Mouse (Mus musculus) hindbrain, embryonic 14.5 days (tissue): ENCODE data around the gene Slc26a3. TPM values are rescaled to one million over a fixed set of nuclear protein-coding genes. Genes with fewer than 3 reads are reported as not detected.
A peak's percentile ranks its signal among the peaks of the same experiment; 100 is the strongest.

Experiments used
- ATAC-seq: fragments of 200-750 bp; cut with Nextera tagmentation; 2 replicates; pipeline ENCODE4 v1.8.0; 2017; ENCODE audit warnings: moderate number of reproducible peaks, mild to moderate bottlenecking, moderate TSS enrichment, moderate library complexity; ENCODE audit not compliant: low FRiP score
- DNase-seq: peaks from one replicate; pipeline ENCODE4 v3.0.0-alpha.2; 2015; ENCODE audit warnings: low spot score
- H3K27ac ChIP-seq: fragments of 300-500 bp; sonication (generic); 2 replicates; pipeline ENCODE4 v1.5.1; 2014; ENCODE audit warnings: mild to moderate bottlenecking, moderate library complexity
- H3K27me3 ChIP-seq: fragments of 300-500 bp; sonication (generic); 2 replicates; pipeline ENCODE4 v1.6.1; 2014; ENCODE audit warnings: mild to moderate bottlenecking, low read length, mixed read lengths; ENCODE audit not compliant: control insufficient read depth, insufficient read depth
- H3K36me3 ChIP-seq: fragments of 300-500 bp; sonication (generic); replicated peaks from 2 replicates; pipeline ENCODE4 v1.6.1; 2014; ENCODE audit not compliant: control insufficient read depth, insufficient read depth
- H3K4me1 ChIP-seq: fragments of 300-500 bp; sonication (generic); replicated peaks from 2 replicates; pipeline ENCODE4 v1.6.1; 2014; ENCODE audit warnings: antibody characterized with exemption, low read length, mixed read lengths; ENCODE audit not compliant: control insufficient read depth, insufficient read depth
- H3K4me2 ChIP-seq: fragments of 300-500 bp; sonication (generic); replicated peaks from 2 replicates; pipeline ENCODE4 v1.6.1; 2014; ENCODE audit warnings: mild to moderate bottlenecking, moderate library complexity
- H3K4me3 ChIP-seq: fragments of 300-500 bp; sonication (generic); replicated peaks from 2 replicates; pipeline ENCODE4 v1.5.1; 2014; ENCODE audit warnings: mild to moderate bottlenecking, low read length
- H3K9ac ChIP-seq: fragments of 300-500 bp; sonication (generic); 2 replicates; pipeline ENCODE4 v1.6.1; 2014
- H3K9me3 ChIP-seq: fragments of 300-500 bp; sonication (generic); 2 replicates; pipeline ENCODE4 v1.6.1; 2016; ENCODE audit warnings: low read length; ENCODE audit not compliant: control insufficient read depth
- WGBS: fragments of 180-500 bp; shearing (Covaris S2); extraction: QIAGEN DNeasy Blood & Tissue Kit; methylation state at CpG from one replicate; pipeline ENCODE4 v1.1.7; 2014; 5-methylcytosine and 5-hydroxymethylcytosine counted together
- polyA plus RNA-seq: library from polyadenylated mRNA; unstranded; fragments of >200 nt; fragmentation: Nextera tagmentation; extraction: Ambion mirVana; gene quantifications from 2 replicates; pipeline ENCODE4 v1.2.1, GENCODE M21; 2014

The Slc26a3 gene
- not detected in 2 replicates for polyA plus RNA-seq

GRCm38 (mm10) chr12:31390571-31390970 is at the start of gene Slc26a3:
Slc26a3 (plus strand) TSS chr12:31390871.
- no peaks in the 10 kb centered on the region for H3K9me3 ChIP-seq
- H3K27ac ChIP-seq, result no peak within 1 kb of the TSS
- no peaks in the 10 kb centered on the region for H3K4me1 ChIP-seq
- 85% methylated on average over 3 of the region's 3 CpGs for WGBS
- H3K4me2 ChIP-seq, result no peak within 1 kb of the TSS
- no peak within 1 kb of the TSS for H3K4me3 ChIP-seq
- DNase-seq (no peak), ATAC-seq (no peak)
- no peaks in the 10 kb centered on the region for H3K27me3 ChIP-seq
- no peaks in the 10 kb centered on the region for H3K36me3 ChIP-seq
- no peak within 1 kb of the TSS for H3K9ac ChIP-seq

- Histone ChIP-seq H3K4me3 (peak overlapping the region; percentile 88), H3K9ac (peak overlapping the region; percentile 93), H3K9me3 (no peaks in the 10 kb centered on the region), H3K4me1 (peaks cover 12% of the 10 kb centered on the region), H3K36me3 (peaks cover 23% of the 10 kb centered on the region), H3K4me2 (peak overlapping the region; percentile 90), H3K27me3 (no peaks in the 10 kb centered on the region), H3K27ac (no peak overlapping the region)
- ATAC-seq (no peak), DNase-seq (no peak)
- WGBS, result 29% methylated on average over 15 of the region's 15 CpGs
Measured at GRCm38 (mm10) chr12:31350191-31350943, 40.3 kb upstream of the Slc26a3 start.

GRCm38 (mm10) chr12:31350944-31351928 is 39.4 kb upstream of the Slc26a3 start, which contains the start of gene Dld:
Dld (minus strand) TSS chr12:31351453.
- Histone ChIP-seq H3K9me3 (no peaks in the 10 kb centered on the region), H3K27me3 (no peaks in the 10 kb centered on the region), H3K4me1 (peaks cover 12% of the 10 kb centered on the region), H3K4me2 (peak within 1 kb of the TSS; percentile 90), H3K27ac (peak within 1 kb of the TSS; percentile 78), H3K36me3 (peaks cover 23% of the 10 kb centered on the region), H3K9ac (peak within 1 kb of the TSS; percentile 93), H3K4me3 (peak within 1 kb of the TSS; percentile 88)
- ATAC-seq (peak; percentile 100), DNase-seq (peak; percentile 97)
- WGBS, result 5% methylated on average over 66 of the region's 66 CpGs

- Histone ChIP-seq H3K36me3 (no peaks in the 10 kb centered on the region), H3K9ac (no peak overlapping the region), H3K27ac (no peak overlapping the region), H3K9me3 (no peaks in the 10 kb centered on the region), H3K4me2 (no peak overlapping the region), H3K4me1 (no peaks in the 10 kb centered on the region), H3K27me3 (no peaks in the 10 kb centered on the region), H3K4me3 (no peak overlapping the region)
- WGBS, result 54% methylated on average over 3 of the region's 3 CpGs
- ATAC-seq (no peak), DNase-seq (no peak)
Measured at GRCm38 (mm10) chr12:31366428-31366827, 24.2 kb upstream of the Slc26a3 start.

GRCm38 (mm10) chr12:31367721-31368120 is 22.9 kb upstream of the Slc26a3 start:
- no peak overlapping the region for H3K27ac ChIP-seq
- H3K9me3 ChIP-seq, result no peaks in the 10 kb centered on the region
- no peak overlapping the region for H3K9ac ChIP-seq
- no peaks in the 10 kb centered on the region for H3K27me3 ChIP-seq
- no peak overlapping the region for H3K4me2 ChIP-seq
- 83% methylated on average over 5 of the region's 5 CpGs for WGBS
- no peak overlapping the region for H3K4me3 ChIP-seq
- H3K4me1 ChIP-seq, result no peaks in the 10 kb centered on the region
- DNase-seq, result no peak
- no peaks in the 10 kb centered on the region for H3K36me3 ChIP-seq
- no peak for ATAC-seq

- WGBS, result 97% methylated on average over 1 of the region's 1 CpGs
- Histone ChIP-seq H3K9me3 (no peaks in the 10 kb centered on the region), H3K4me2 (no peak overlapping the region), H3K27me3 (no peaks in the 10 kb centered on the region), H3K36me3 (no peaks in the 10 kb centered on the region), H3K9ac (no peak overlapping the region), H3K27ac (no peak overlapping the region), H3K4me3 (no peak overlapping the region), H3K4me1 (no peaks in the 10 kb centered on the region)
- no peak for DNase-seq
- no peak for ATAC-seq
Measured at GRCm38 (mm10) chr12:31369118-31369517, 21.6 kb upstream of the Slc26a3 start.

- H3K9me3 ChIP-seq, result no peaks in the 10 kb centered on the region
- 91% methylated on average over 7 of the region's 7 CpGs for WGBS
- no peak overlapping the region for H3K27ac ChIP-seq
- H3K36me3 ChIP-seq, result no peaks in the 10 kb centered on the region
- ATAC-seq, result no peak
- no peaks in the 10 kb centered on the region for H3K4me1 ChIP-seq
- H3K4me3 ChIP-seq, result no peak overlapping the region
- DNase-seq, result no peak
- H3K4me2 ChIP-seq, result no peak overlapping the region
- H3K9ac ChIP-seq, result no peak overlapping the region
- no peaks in the 10 kb centered on the region for H3K27me3 ChIP-seq
Measured at GRCm38 (mm10) chr12:31369656-31370055, 21.0 kb upstream of the Slc26a3 start.

- peak; percentile 85 for ATAC-seq
- WGBS, result 35% methylated on average over 9 of the region's 9 CpGs
- peak overlapping the region; percentile 43 for H3K4me2 ChIP-seq
- no peak overlapping the region for H3K4me3 ChIP-seq
- no peaks in the 10 kb centered on the region for H3K9me3 ChIP-seq
- no peaks in the 10 kb centered on the region for H3K4me1 ChIP-seq
- 0 out of 2 replicates have a peak overlapping the region, but pooled peaks have one; percentile 40 for H3K9ac ChIP-seq
- peak; percentile 88 for DNase-seq
- H3K27ac ChIP-seq, result no peak overlapping the region
- H3K36me3 ChIP-seq, result no peaks in the 10 kb centered on the region
- no peaks in the 10 kb centered on the region for H3K27me3 ChIP-seq
Measured at GRCm38 (mm10) chr12:31374603-31375282, 15.9 kb upstream of the Slc26a3 start.

GRCm38 (mm10) chr12:31375283-31375615 is 15.4 kb upstream of the Slc26a3 start:
- WGBS, result 78% methylated on average over 4 of the region's 4 CpGs
- Histone ChIP-seq H3K9me3 (no peaks in the 10 kb centered on the region), H3K4me2 (no peak overlapping the region), H3K4me1 (no peaks in the 10 kb centered on the region), H3K27ac (no peak overlapping the region), H3K36me3 (no peaks in the 10 kb centered on the region), H3K27me3 (no peaks in the 10 kb centered on the region), H3K9ac (no peak overlapping the region), H3K4me3 (no peak overlapping the region)
- DNase-seq (no peak), ATAC-seq (0 out of 2 replicates have a peak, but pooled peaks have one; percentile 1)
